Mouse (Mus musculus): ENCODE data around the gene Dhrs9.

The Dhrs9 gene

DNA sequence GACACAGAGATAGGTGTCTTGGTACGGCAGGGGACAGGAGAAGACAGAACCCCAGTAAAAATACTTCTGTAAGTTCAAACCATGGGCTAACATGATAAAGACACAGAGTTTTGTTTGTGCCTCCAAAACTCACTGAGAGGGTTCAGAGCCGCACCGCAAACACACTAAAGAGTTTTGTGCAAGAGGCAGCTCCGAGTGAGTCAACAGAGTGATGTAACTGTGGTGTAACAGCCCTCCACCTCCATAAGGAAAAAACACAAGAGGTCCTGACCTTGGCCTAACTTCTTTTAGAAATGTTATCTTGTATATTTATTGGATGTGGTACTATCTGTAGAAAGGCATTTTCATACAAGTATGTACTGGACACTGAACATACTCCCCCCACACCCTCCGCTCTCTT is 25.4 kb downstream of the Dhrs9 start:
- in situ Hi-C loops (cut with MboI; ENCODE audit: low pct_unique_long_range_greater_than_20kb in 1 of 2, low sequenced_read_pairs in 2 of 2, unreplicated experiment in 1 of 2): no loop called here

- in situ Hi-C loops (cut with MboI; ENCODE audit: low pct_unique_long_range_greater_than_20kb in 1 of 2, low sequenced_read_pairs in 2 of 2, unreplicated experiment in 1 of 2): no loop called here
These were observed 34.3 kb downstream of the Dhrs9 start for GRCm38 (mm10) chr2:69414539-69414938.

DNA sequence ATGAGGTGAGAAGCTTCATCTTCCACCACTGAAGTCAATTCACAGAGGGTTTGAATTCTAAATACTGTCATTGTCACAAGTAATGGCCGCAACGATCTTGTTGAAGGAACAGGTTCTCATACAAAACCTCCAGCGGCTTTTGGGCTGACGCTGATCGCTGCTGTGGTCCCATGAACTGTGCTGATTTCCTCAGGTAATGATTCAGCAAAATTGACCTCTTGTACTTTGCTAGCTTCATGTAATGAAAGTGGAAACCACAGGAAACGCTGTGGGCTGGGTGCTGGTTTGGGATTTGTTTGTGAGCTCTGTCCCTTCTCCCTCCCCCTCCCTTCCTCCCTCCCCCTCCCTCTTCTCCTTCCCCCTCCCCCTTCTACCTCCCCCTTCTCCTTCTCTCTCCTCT is 34.8 kb downstream of the Dhrs9 start:
- in situ Hi-C loops (cut with MboI; ENCODE audit: low pct_unique_long_range_greater_than_20kb in 1 of 2, low sequenced_read_pairs in 2 of 2, unreplicated experiment in 1 of 2): no loop called here

GRCm38 (mm10) chr2:69418294-69418881 is 38.1 kb downstream of the Dhrs9 start:
- in situ Hi-C loops (cut with MboI; ENCODE audit: low pct_unique_long_range_greater_than_20kb in 1 of 2, low sequenced_read_pairs in 2 of 2, unreplicated experiment in 1 of 2): no loop called here

DNA sequence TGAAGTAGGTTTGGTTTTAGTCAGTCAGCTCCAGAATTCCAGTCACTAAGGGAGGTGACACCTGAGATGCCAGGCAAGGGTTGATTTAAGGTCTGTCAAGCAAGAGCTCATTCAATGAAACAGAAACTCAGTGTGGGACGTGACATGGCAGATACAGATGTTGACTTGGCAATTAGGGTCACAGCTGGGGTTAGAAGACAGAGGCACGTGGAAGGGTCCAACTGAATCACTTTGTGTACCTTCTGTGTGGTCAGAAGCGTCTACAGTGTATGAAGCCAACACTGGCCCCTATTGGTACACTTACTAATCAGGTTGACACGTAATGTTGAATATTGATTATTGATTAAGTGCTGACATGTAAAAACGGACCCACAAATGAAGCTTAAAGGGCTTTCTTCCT is 44.6 kb downstream of the Dhrs9 start:
- in situ Hi-C loops (cut with MboI; ENCODE audit: low pct_unique_long_range_greater_than_20kb in 1 of 2, low sequenced_read_pairs in 2 of 2, unreplicated experiment in 1 of 2): loop anchor here in 1 of 2 experiments (10.0 kb wide), 1 partner anchor 150 kb away; no protein-coding TSS in a partner anchor

DNA sequence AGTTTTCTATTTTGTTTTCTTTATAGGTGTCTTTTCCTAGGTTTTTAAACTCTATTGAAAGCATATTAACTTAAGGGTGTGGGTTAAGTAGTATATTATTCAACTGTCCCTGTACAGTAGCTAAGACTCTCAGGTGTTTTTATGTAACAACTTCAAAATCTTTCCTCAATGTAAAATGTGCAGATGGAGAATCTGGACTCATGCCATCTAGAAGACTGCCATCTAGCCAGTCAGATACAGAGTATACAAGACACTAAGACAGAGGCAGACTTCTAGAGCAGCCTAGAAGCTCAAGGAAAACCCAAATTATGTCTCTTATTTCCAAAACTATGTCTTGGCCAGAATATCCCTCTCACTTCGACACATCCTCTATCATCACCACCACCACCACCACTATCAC is 45.8 kb downstream of the Dhrs9 start:
- in situ Hi-C loops (cut with MboI; ENCODE audit: low pct_unique_long_range_greater_than_20kb in 1 of 2, low sequenced_read_pairs in 2 of 2, unreplicated experiment in 1 of 2): loop anchor here in 1 of 2 experiments (10.0 kb wide), 1 partner anchor 151 kb away; no protein-coding TSS in a partner anchor

- in situ Hi-C loops (cut with MboI; ENCODE audit: low pct_unique_long_range_greater_than_20kb in 1 of 2, low sequenced_read_pairs in 2 of 2, unreplicated experiment in 1 of 2): loop anchor here in 1 of 2 experiments (10.0 kb wide), 1 partner anchor 152 kb away; no protein-coding TSS in a partner anchor
These were observed 46.9 kb downstream of the Dhrs9 start for GRCm38 (mm10) chr2:69427141-69427540.

DNA sequence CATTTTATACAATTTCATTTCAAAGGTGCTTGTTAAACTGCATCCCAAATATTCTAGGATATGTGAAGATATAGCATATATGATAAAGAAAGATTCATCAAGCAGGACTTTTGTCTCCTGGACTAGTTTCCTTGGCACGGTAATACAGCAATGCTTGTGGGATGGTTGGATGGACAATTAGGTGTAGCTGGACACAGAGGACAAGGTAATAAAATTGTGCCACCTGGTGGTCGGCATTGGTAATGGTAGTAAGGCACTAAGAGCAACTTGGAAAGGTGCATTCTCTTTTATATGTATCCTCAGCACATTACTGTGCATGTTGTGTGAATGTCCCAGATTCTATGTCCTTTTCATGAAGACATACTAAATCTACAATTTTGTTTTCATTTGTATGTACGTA is 47.9 kb downstream of the Dhrs9 start:
- in situ Hi-C loops (cut with MboI; ENCODE audit: low pct_unique_long_range_greater_than_20kb in 1 of 2, low sequenced_read_pairs in 2 of 2, unreplicated experiment in 1 of 2): loop anchor here in 1 of 2 experiments (10.0 kb wide), 1 partner anchor 153 kb away; no protein-coding TSS in a partner anchor

GRCm38 (mm10) chr2:69441656-69442055 is 61.4 kb downstream of the Dhrs9 start:
- in situ Hi-C loops (cut with MboI; ENCODE audit: low pct_unique_long_range_greater_than_20kb in 1 of 2, low sequenced_read_pairs in 2 of 2, unreplicated experiment in 1 of 2): no loop called here

- in situ Hi-C loops (cut with MboI; ENCODE audit: low pct_unique_long_range_greater_than_20kb in 1 of 2, low sequenced_read_pairs in 2 of 2, unreplicated experiment in 1 of 2): no loop called here
These were observed 65.7 kb downstream of the Dhrs9 start for GRCm38 (mm10) chr2:69445896-69446472.

- in situ Hi-C loops (cut with MboI; ENCODE audit: low pct_unique_long_range_greater_than_20kb in 1 of 2, low sequenced_read_pairs in 2 of 2, unreplicated experiment in 1 of 2): no loop called here
These were observed 68.3 kb downstream of the Dhrs9 start for GRCm38 (mm10) chr2:69448581-69448980.

- in situ Hi-C loops (cut with MboI; ENCODE audit: low pct_unique_long_range_greater_than_20kb in 1 of 2, low sequenced_read_pairs in 2 of 2, unreplicated experiment in 1 of 2): no loop called here
These were observed 70.9 kb downstream of the Dhrs9 start for GRCm38 (mm10) chr2:69451128-69451527.
